Mouse (Mus musculus): ENCODE measurements around the gene Serpinb8. TPM values are rescaled to one million over a fixed set of nuclear protein-coding genes. Genes with fewer than 3 reads are reported as not detected.

The Serpinb8 gene
- polyA plus RNA-seq, 1 experiment: 5.0 TPM

GRCm38 (mm10) chr1:107608942-107609341 lies 19.1 kb downstream of the Serpinb8 start:
- TF ChIP-seq MYOG (IDR thresholded peaks at IDR 0.05; ENCODE audit: control insufficient read depth, extremely low read depth, insufficient read length) (no peak), MAX (IDR thresholded peaks at IDR 0.05) (no peak), USF1 (IDR thresholded peaks at IDR 0.05; ENCODE audit: low read depth) (no peak), MYOD1 (IDR thresholded peaks at IDR 0.05; ENCODE audit: control insufficient read depth, insufficient read length, low read depth) (no peak), CTCF (IDR thresholded peaks at IDR 0.05; ENCODE audit: control insufficient read depth, insufficient read depth, insufficient read length) (no peak), CEBPB (IDR thresholded peaks at IDR 0.05; ENCODE audit: low read depth) (no peak), FOSL1 (IDR thresholded peaks at IDR 0.05; ENCODE audit: insufficient read depth, low read length, poor library complexity, severe bottlenecking) (no peak)
- H3ac ChIP-seq (ENCODE audit: control insufficient read depth, insufficient read length, low read depth): no peak overlapping the region

GRCm38 (mm10) chr1:107614087-107614486 lies 24.3 kb downstream of the Serpinb8 start:
- no peaks in the 10 kb centered on the region for H3K27me3 ChIP-seq (ENCODE audit: control insufficient read depth, insufficient read depth, insufficient read length)
- H3K79me3 ChIP-seq (ENCODE audit: low read depth): no peaks in the 10 kb centered on the region
- TF ChIP-seq MYOD1 (IDR thresholded peaks at IDR 0.05; ENCODE audit: control insufficient read depth, insufficient read length, low read depth) (no peak), MAX (IDR thresholded peaks at IDR 0.05) (no peak), FOSL1 (IDR thresholded peaks at IDR 0.05; ENCODE audit: insufficient read depth, low read length, poor library complexity, severe bottlenecking) (no peak), CEBPB (IDR thresholded peaks at IDR 0.05; ENCODE audit: low read depth) (no peak), MYOG (IDR thresholded peaks at IDR 0.05; ENCODE audit: control insufficient read depth, extremely low read depth, insufficient read length) (no peak), USF1 (IDR thresholded peaks at IDR 0.05; ENCODE audit: low read depth) (no peak), CTCF (IDR thresholded peaks at IDR 0.05; ENCODE audit: control insufficient read depth, insufficient read depth, insufficient read length) (no peak)
- no peak overlapping the region for H3ac ChIP-seq (ENCODE audit: control insufficient read depth, insufficient read length, low read depth)
- H3K79me2 ChIP-seq (ENCODE audit: control insufficient read depth, insufficient read depth): no peaks in the 10 kb centered on the region
- no peak overlapping the region for H3K4me3 ChIP-seq (ENCODE audit: insufficient read depth, poor library complexity, severe bottlenecking)
- H3K36me3 ChIP-seq (ENCODE audit: control insufficient read depth, insufficient read depth): no peaks in the 10 kb centered on the region

More at GRCm38 (mm10) chr1:107608942-107609341, 19.1 kb downstream of the Serpinb8 start:
- no peaks in the 10 kb centered on the region for H3K79me2 ChIP-seq (ENCODE audit: control insufficient read depth, insufficient read depth)
- H3K27me3 ChIP-seq (ENCODE audit: control insufficient read depth, insufficient read depth, insufficient read length): no peaks in the 10 kb centered on the region
- H3K79me3 ChIP-seq (ENCODE audit: low read depth): no peaks in the 10 kb centered on the region
- no peak overlapping the region for H3K4me3 ChIP-seq (ENCODE audit: insufficient read depth, poor library complexity, severe bottlenecking)
- no peaks in the 10 kb centered on the region for H3K36me3 ChIP-seq (ENCODE audit: control insufficient read depth, insufficient read depth)

- Histone ChIP-seq H3K79me2 (ENCODE audit: control insufficient read depth, insufficient read depth) (no peaks in the 10 kb centered on the region), H3K79me3 (ENCODE audit: low read depth) (no peaks in the 10 kb centered on the region), H3K27me3 (ENCODE audit: control insufficient read depth, insufficient read depth, insufficient read length) (no peaks in the 10 kb centered on the region), H3K4me3 (ENCODE audit: insufficient read depth, poor library complexity, severe bottlenecking) (no peak overlapping the region), H3K36me3 (ENCODE audit: control insufficient read depth, insufficient read depth) (no peaks in the 10 kb centered on the region), H3ac (ENCODE audit: control insufficient read depth, insufficient read length, low read depth) (no peak overlapping the region)
- TF ChIP-seq FOSL1 (IDR thresholded peaks at IDR 0.05; ENCODE audit: insufficient read depth, low read length, poor library complexity, severe bottlenecking): no peak
- TF ChIP-seq MYOG (IDR thresholded peaks at IDR 0.05; ENCODE audit: control insufficient read depth, extremely low read depth, insufficient read length): no peak
- no peak for TF ChIP-seq CEBPB (IDR thresholded peaks at IDR 0.05; ENCODE audit: low read depth)
- TF ChIP-seq MYOD1 (IDR thresholded peaks at IDR 0.05; ENCODE audit: control insufficient read depth, insufficient read length, low read depth): no peak
- no peak for TF ChIP-seq USF1 (IDR thresholded peaks at IDR 0.05; ENCODE audit: low read depth)
These were observed 32.2 kb downstream of the Serpinb8 start for GRCm38 (mm10) chr1:107622017-107622416.

GRCm38 (mm10) chr1:107635936-107636335 lies 46.1 kb downstream of the Serpinb8 start:
- Histone ChIP-seq H3K79me2 (ENCODE audit: control insufficient read depth, insufficient read depth) (no peaks in the 10 kb centered on the region), H3K27me3 (ENCODE audit: control insufficient read depth, insufficient read depth, insufficient read length) (no peaks in the 10 kb centered on the region), H3K79me3 (ENCODE audit: low read depth) (no peaks in the 10 kb centered on the region), H3ac (ENCODE audit: control insufficient read depth, insufficient read length, low read depth) (no peak overlapping the region), H3K36me3 (ENCODE audit: control insufficient read depth, insufficient read depth) (no peaks in the 10 kb centered on the region), H3K4me3 (ENCODE audit: insufficient read depth, poor library complexity, severe bottlenecking) (no peak overlapping the region)
- no peak for TF ChIP-seq CTCF (IDR thresholded peaks at IDR 0.05; ENCODE audit: control insufficient read depth, insufficient read depth, insufficient read length)
- TF ChIP-seq MYOG (IDR thresholded peaks at IDR 0.05; ENCODE audit: control insufficient read depth, extremely low read depth, insufficient read length): no peak
- TF ChIP-seq CEBPB (IDR thresholded peaks at IDR 0.05; ENCODE audit: low read depth): no peak
- no peak for TF ChIP-seq FOSL1 (IDR thresholded peaks at IDR 0.05; ENCODE audit: insufficient read depth, low read length, poor library complexity, severe bottlenecking)
- TF ChIP-seq MYOD1 (IDR thresholded peaks at IDR 0.05; ENCODE audit: control insufficient read depth, insufficient read length, low read depth): no peak
- TF ChIP-seq MAX (IDR thresholded peaks at IDR 0.05): no peak
- TF ChIP-seq USF1 (IDR thresholded peaks at IDR 0.05; ENCODE audit: low read depth): no peak

- no peak overlapping the region for H3K4me3 ChIP-seq (ENCODE audit: insufficient read depth, poor library complexity, severe bottlenecking)
- no peaks in the 10 kb centered on the region for H3K79me3 ChIP-seq (ENCODE audit: low read depth)
- TF ChIP-seq CTCF (IDR thresholded peaks at IDR 0.05; ENCODE audit: control insufficient read depth, insufficient read depth, insufficient read length) (no peak), MAX (IDR thresholded peaks at IDR 0.05) (no peak), CEBPB (IDR thresholded peaks at IDR 0.05; ENCODE audit: low read depth) (no peak), MYOD1 (IDR thresholded peaks at IDR 0.05; ENCODE audit: control insufficient read depth, insufficient read length, low read depth) (no peak)
- H3K27me3 ChIP-seq (ENCODE audit: control insufficient read depth, insufficient read depth, insufficient read length): no peaks in the 10 kb centered on the region
- no peak overlapping the region for H3ac ChIP-seq (ENCODE audit: control insufficient read depth, insufficient read length, low read depth)
- H3K36me3 ChIP-seq (ENCODE audit: control insufficient read depth, insufficient read depth): no peaks in the 10 kb centered on the region
- no peaks in the 10 kb centered on the region for H3K79me2 ChIP-seq (ENCODE audit: control insufficient read depth, insufficient read depth)
These were observed 48.2 kb downstream of the Serpinb8 start for GRCm38 (mm10) chr1:107638056-107638455.

GRCm38 (mm10) chr1:107638459-107638858 lies 48.7 kb downstream of the Serpinb8 start:
- no peaks in the 10 kb centered on the region for H3K27me3 ChIP-seq (ENCODE audit: control insufficient read depth, insufficient read depth, insufficient read length)
- H3K36me3 ChIP-seq (ENCODE audit: control insufficient read depth, insufficient read depth): no peaks in the 10 kb centered on the region
- H3K79me3 ChIP-seq (ENCODE audit: low read depth): no peaks in the 10 kb centered on the region
- no peaks in the 10 kb centered on the region for H3K79me2 ChIP-seq (ENCODE audit: control insufficient read depth, insufficient read depth)
- no peak overlapping the region for H3ac ChIP-seq (ENCODE audit: control insufficient read depth, insufficient read length, low read depth)
- no peak overlapping the region for H3K4me3 ChIP-seq (ENCODE audit: insufficient read depth, poor library complexity, severe bottlenecking)
- no peak for TF ChIP-seq MAX (IDR thresholded peaks at IDR 0.05)
- no peak for TF ChIP-seq FOSL1 (IDR thresholded peaks at IDR 0.05; ENCODE audit: insufficient read depth, low read length, poor library complexity, severe bottlenecking)
